Mouse (Mus musculus): Measurements from ENCODE around the gene Sec11a.

DNA sequence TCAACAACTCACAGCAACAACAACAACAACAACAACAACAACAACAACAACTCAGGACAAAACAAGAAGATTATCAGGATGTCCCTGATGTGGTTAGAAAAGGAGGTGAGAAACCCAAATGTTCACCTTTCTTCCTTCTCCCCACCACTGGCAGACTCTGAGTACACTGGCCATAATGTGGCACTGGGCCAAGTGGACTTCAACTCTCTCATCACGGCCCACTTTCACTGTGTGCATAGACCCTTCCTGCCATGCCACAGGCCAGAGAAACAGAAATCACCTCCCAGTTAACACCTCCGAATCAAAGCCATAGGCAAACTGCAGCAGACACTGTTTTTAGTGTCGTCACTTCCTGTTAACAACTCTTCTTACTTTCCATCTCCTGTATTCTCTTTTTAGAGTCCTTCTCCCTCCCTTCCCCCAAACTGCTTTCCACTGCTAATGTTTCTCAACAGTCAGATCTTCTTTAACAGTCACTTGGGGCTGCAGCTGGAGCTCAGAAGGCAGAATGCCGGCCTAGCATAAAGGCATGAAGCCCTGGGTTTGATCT is 29.6 kb downstream of the Sec11a start:
- TF ChIP-seq POLR2A (IDR thresholded peaks at IDR 0.05; ENCODE audit: low read depth, low read length) (no peak), CTCF (IDR thresholded peaks at IDR 0.05; ENCODE audit: extremely low read depth, insufficient read depth, insufficient read length, insufficient replicate concordance) (no peak)

Measured in spleen, adult 2 months (tissue).